13 mouse cellular contexts compared by ENCODE assay signal in the genomic region with DNA sequence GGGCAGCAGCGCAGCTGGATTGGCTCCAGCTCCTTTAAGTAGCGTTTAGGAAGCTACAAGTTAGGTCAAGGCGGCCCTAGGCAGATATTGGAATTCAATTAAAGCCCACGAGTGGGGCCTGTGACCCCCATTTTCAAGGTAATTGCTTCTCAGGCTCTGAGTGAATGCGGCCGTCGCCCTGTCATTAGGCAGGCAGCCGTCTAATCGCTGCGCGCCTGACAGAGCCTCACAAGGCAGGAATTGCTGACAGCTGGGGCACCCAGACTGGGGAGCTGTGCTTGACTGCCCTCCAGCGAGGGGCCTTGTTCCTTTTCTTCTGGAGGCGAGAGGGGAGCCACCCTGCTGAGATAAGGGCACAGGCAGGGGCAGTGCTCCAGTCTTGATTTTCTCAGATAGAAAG. TPM values are rescaled to one million over a fixed set of nuclear protein-coding genes. Genes with fewer than 3 reads are reported as not detected.
DNase-seq lines count a peak whose midpoint lies in the region; ATAC-seq lines count a peak whose summit lies in the region.
"Had no signal": no experiment of that assay in that cellular context is flagged by ENCODE, and none has a peak within 500 bp of the region (broad histone marks: within the 10 kb centered on the region; RNA-seq: fewer than 3 reads in every experiment).

No protein-coding gene starts in this region.

- no peak for DNase-seq in kidney, adult 8-10 months
- DNase-seq in midbrain, embryonic 11.5 days (ENCODE audit: low spot score, missing footprints), result peak; percentile 92
- DNase-seq in spleen, postnatal 36 days (ENCODE audit: low spot score in 2 of 2), result peak; percentile 40 to 56
- no peak for DNase-seq in testis, postnatal 10 days (ENCODE audit: low spot score)
- no peak for DNase-seq in left cerebral cortex, postnatal 10 days (ENCODE audit: extremely low spot score in 1 of 2, low spot score in 2 of 2)
- DNase-seq: adrenal gland, postnatal 36 days; heart, postnatal 36 days; thymus, adult 2 months had no signal

- peaks cover 56% of the 10 kb centered on the region for H3K4me1 ChIP-seq in kidney, embryonic 15.5 days
- peaks cover 69% of the 10 kb centered on the region for H3K4me1 ChIP-seq in midbrain, embryonic 11.5 days (ENCODE audit: control insufficient read depth, insufficient read depth, low read length)
- H3K4me1 ChIP-seq in midbrain, embryonic 16.5 days (ENCODE audit: control insufficient read depth, insufficient read depth, low read length), result peaks cover 37% of the 10 kb centered on the region
- peaks cover 70% of the 10 kb centered on the region for H3K4me1 ChIP-seq in limb, embryonic 13.5 days

- H3K9me3 ChIP-seq in kidney, embryonic 15.5 days (replicated peaks), result no peaks in the 10 kb centered on the region
- H3K9me3 ChIP-seq in midbrain, embryonic 11.5 days (ENCODE audit: control insufficient read depth, low read length), result no peaks in the 10 kb centered on the region
- no peaks in the 10 kb centered on the region for H3K9me3 ChIP-seq in midbrain, embryonic 16.5 days (replicated peaks; ENCODE audit: control insufficient read depth, low read length, poor library complexity, severe bottlenecking)
- no peaks in the 10 kb centered on the region for H3K9me3 ChIP-seq in limb, embryonic 13.5 days
- H3K9me3 ChIP-seq: megakaryocyte, embryonic 14.5 days had no signal

- H3K36me3 ChIP-seq in kidney, embryonic 15.5 days, result peaks cover 90% of the 10 kb centered on the region
- H3K36me3 ChIP-seq in midbrain, embryonic 11.5 days (ENCODE audit: control insufficient read depth, insufficient read depth, low read length), result peaks cover 40% of the 10 kb centered on the region
- peaks cover 14% of the 10 kb centered on the region; the same call in 1 of the 2 replicates for H3K36me3 ChIP-seq in midbrain, embryonic 16.5 days (ENCODE audit: control insufficient read depth, insufficient read depth, low read length)
- H3K36me3 ChIP-seq in limb, embryonic 13.5 days, result peaks cover 99% of the 10 kb centered on the region

- H3K4me2 ChIP-seq in kidney, embryonic 15.5 days, result no peak overlapping the region
- H3K4me2 ChIP-seq in midbrain, embryonic 11.5 days, result no peak overlapping the region
- H3K4me2 ChIP-seq in midbrain, embryonic 16.5 days (ENCODE audit: low read length), result no peak overlapping the region
- H3K4me2 ChIP-seq in limb, embryonic 13.5 days (replicated peaks), result no peak overlapping the region

- H3K4me3 ChIP-seq in kidney, embryonic 15.5 days (replicated peaks), result no peak overlapping the region
- H3K4me3 ChIP-seq in midbrain, embryonic 11.5 days (ENCODE audit: low read depth, low read length), result no peak overlapping the region
- no peak overlapping the region for H3K4me3 ChIP-seq in midbrain, embryonic 16.5 days (ENCODE audit: low read depth, low read length)
- no peak overlapping the region for H3K4me3 ChIP-seq in limb, embryonic 13.5 days
- H3K4me3 ChIP-seq: left cerebral cortex, adult 2 months; megakaryocyte, embryonic 14.5 days had no signal

- H3K27me3 ChIP-seq in kidney, embryonic 15.5 days, result 0 out of 2 replicates have a peak, but pooled peaks cover 11% of the 10 kb centered on the region
- no peaks in the 10 kb centered on the region; the same call in 1 of the 2 replicates for H3K27me3 ChIP-seq in midbrain, embryonic 11.5 days (ENCODE audit: control insufficient read depth, insufficient read depth, low read length)
- H3K27me3 ChIP-seq in midbrain, embryonic 16.5 days (ENCODE audit: control insufficient read depth, insufficient read depth, low read depth, low read length), result no peaks in the 10 kb centered on the region
- no peaks in the 10 kb centered on the region for H3K27me3 ChIP-seq in limb, embryonic 13.5 days

- peak; percentile 62; the same call in 1 of the 2 replicates for ATAC-seq in kidney, embryonic 15.5 days (replicated peaks; ENCODE audit: low FRiP score)
- peak; percentile 63 for ATAC-seq in midbrain, embryonic 11.5 days (ENCODE audit: low FRiP score)
- ATAC-seq in midbrain, embryonic 16.5 days, result no peak; the same call in 1 of the 2 replicates
- ATAC-seq in limb, embryonic 13.5 days (ENCODE audit: low FRiP score, low read depth), result no peak

- H3K27ac ChIP-seq in kidney, embryonic 15.5 days, result 0 out of 2 replicates have a peak overlapping the region, but pooled peaks have one; percentile 13
- H3K27ac ChIP-seq in midbrain, embryonic 11.5 days (ENCODE audit: low read depth, low read length), result no peak overlapping the region
- H3K27ac ChIP-seq in midbrain, embryonic 16.5 days (ENCODE audit: low read length), result no peak overlapping the region
- H3K27ac ChIP-seq in limb, embryonic 13.5 days, result 0 out of 2 replicates have a peak overlapping the region, but pooled peaks have one; percentile 33
- H3K27ac ChIP-seq: left cerebral cortex, adult 2 months had no signal

- intact Hi-C loops in left cerebral cortex, postnatal 10 days (cut with DNase I), result no loop called here

- 26% methylated on average over 13 of the region's 13 CpGs for WGBS in kidney, embryonic 15.5 days
- WGBS in midbrain, embryonic 11.5 days, result 17% methylated on average over 13 of the region's 13 CpGs
- 19% methylated on average over 12 of the region's 13 CpGs for WGBS in midbrain, embryonic 16.5 days
- WGBS in limb, embryonic 13.5 days, result 32% methylated on average over 13 of the region's 13 CpGs

- no peak overlapping the region for H3K9ac ChIP-seq in kidney, embryonic 15.5 days
- no peak overlapping the region for H3K9ac ChIP-seq in midbrain, embryonic 11.5 days (ENCODE audit: low read length)
- H3K9ac ChIP-seq in midbrain, embryonic 16.5 days (ENCODE audit: low read depth, low read length), result no peak overlapping the region
- no peak overlapping the region for H3K9ac ChIP-seq in limb, embryonic 13.5 days

RNA-seq across cellular contexts. Expression of gene Tle3, which starts 24.3 kb away (rescaled TPM):
- polyA plus RNA-seq in kidney, embryonic 15.5 days (2015; fragmentation: Nextera tagmentation; extraction: Ambion mirVana), result 26.1 and 30.9 TPM in 2 replicates
- polyA plus RNA-seq in midbrain, embryonic 11.5 days (2014; fragmentation: Nextera tagmentation; extraction: Ambion mirVana), result 38.2 and 38.9 TPM in 2 replicates
- polyA plus RNA-seq in midbrain, embryonic 16.5 days (2015; fragmentation: Nextera tagmentation; extraction: Ambion mirVana), result 27.4 and 29.7 TPM in 2 replicates
- 50.1 and 50.6 TPM in 2 replicates for polyA plus RNA-seq in limb, embryonic 13.5 days (2015; fragmentation: Nextera tagmentation; extraction: Ambion mirVana)
- 10 to 100 TPM; 80.8 to 92.7 TPM for total RNA-seq in left cerebral cortex, postnatal 10 days (2021)

Comparison
In these comparisons a context has a peak if more than half of its experiments do, and no peak if none do; other contexts are left out.
1. ATAC-seq: peak in kidney, embryonic 15.5 days (single experiment) and midbrain, embryonic 11.5 days (single experiment); none in midbrain, embryonic 16.5 days (single experiment) and limb, embryonic 13.5 days (single experiment).
2. H3K27ac ChIP-seq: peak in kidney, embryonic 15.5 days (single experiment) and limb, embryonic 13.5 days (single experiment); none in midbrain, embryonic 11.5 days (single experiment) and midbrain, embryonic 16.5 days (single experiment).
3. DNase-seq: peak in midbrain, embryonic 11.5 days (single experiment) and spleen, postnatal 36 days (2 of 2); none in kidney, adult 8-10 months (0 of 2), testis, postnatal 10 days (single experiment) and left cerebral cortex, postnatal 10 days (0 of 2).